Mouse (Mus musculus): ENCODE results near the gene Trim33. TPM values are rescaled to one million over a fixed set of nuclear protein-coding genes. Genes with fewer than 3 reads are reported as not detected.

The Trim33 gene
- 87.1 TPM for polyA plus RNA-seq (2014; fragmentation: Illumina TruSeq; extraction: RNeasy Lipid Tissue Mini Kit (QIAGEN cat#74804); ENCODE audit: low read depth, low replicate concordance)

DNA sequence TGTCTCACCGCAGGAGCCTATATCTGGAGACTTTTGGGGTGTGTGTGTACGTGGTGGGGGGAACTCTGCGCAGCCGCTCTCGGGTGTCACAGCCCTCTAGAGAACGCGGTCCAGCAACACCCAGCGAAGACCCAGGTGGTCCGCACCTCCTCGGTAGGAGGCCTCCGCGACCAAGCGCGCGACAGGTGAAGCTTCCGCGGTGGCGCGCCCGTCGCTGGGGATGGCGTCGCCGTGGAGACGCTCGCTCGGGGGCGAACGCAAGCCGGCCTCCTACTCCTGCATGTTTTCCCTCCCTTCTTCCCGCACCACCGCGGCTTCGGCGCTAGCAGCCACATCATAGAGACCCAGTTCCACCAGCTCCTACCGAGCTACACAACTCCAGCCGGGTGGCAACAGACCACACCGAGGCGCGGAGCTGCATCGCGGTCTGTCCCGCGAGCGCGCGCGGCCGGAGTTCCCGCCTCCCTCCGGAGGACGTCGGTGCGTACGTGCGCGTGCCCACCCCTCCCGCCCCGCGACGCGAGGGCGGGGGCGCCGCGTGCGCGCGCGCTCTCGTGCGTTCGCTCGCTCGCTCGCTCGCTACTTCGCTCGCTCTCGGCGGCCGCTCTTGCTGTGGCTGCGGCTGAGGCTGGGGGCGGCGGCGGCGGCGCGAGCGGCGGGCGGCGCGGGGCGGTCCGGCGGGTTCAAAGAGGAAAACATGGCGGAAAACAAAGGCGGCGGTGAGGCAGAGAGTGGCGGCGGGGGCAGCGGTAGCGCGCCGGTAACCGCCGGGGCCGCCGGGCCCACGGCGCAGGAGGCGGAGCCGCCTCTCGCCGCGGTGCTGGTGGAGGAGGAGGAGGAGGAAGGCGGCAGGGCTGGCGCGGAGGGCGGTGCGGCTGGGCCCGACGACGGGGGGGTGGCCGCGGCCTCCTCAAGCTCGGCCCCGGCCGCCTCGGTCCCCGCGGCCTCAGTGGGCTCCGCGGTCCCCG, at the start of gene Trim33:
TSS of gene Trim33 (plus strand) at position 112 of the 968 bp plus-strand sequence.

Other genes with a start within 250 kb of the Trim33 start
- 63.0 TPM for gene Nras, start 221.0 kb upstream of the Trim33 start, polyA plus RNA-seq (2014; fragmentation: Illumina TruSeq; extraction: RNeasy Lipid Tissue Mini Kit (QIAGEN cat#74804); ENCODE audit: low read depth, low replicate concordance)
- not detected for gene Ampd1, start 205.3 kb upstream of the Trim33 start, polyA plus RNA-seq (2014; fragmentation: Illumina TruSeq; extraction: RNeasy Lipid Tissue Mini Kit (QIAGEN cat#74804); ENCODE audit: low read depth, low replicate concordance)
- gene Dennd2c, start 176.7 kb upstream of the Trim33 start, polyA plus RNA-seq (2014; fragmentation: Illumina TruSeq; extraction: RNeasy Lipid Tissue Mini Kit (QIAGEN cat#74804); ENCODE audit: low read depth, low replicate concordance): 3.6 TPM
- 119 TPM for gene Bcas2, start 107.6 kb upstream of the Trim33 start, polyA plus RNA-seq (2014; fragmentation: Illumina TruSeq; extraction: RNeasy Lipid Tissue Mini Kit (QIAGEN cat#74804); ENCODE audit: low read depth, low replicate concordance)